Mouse (Mus musculus) small intestine, adult 2 months (tissue): ENCODE data around the gene Boll.

Source experiments
- CTCF ChIP-seq: fragments of 200-500 bp; IDR thresholded peaks from 2 replicates; pipeline ENCODE4 v1.5.1; 2012; ENCODE audit warnings: low read depth, mild to moderate bottlenecking, control low read depth, inconsistent platforms, low read length, moderate library complexity, mixed read lengths; ENCODE audit not compliant: insufficient replicate concordance, insufficient read length; ENCODE audit errors: extremely low read depth
- POLR2A ChIP-seq: fragments of 200-500 bp; IDR thresholded peaks from 2 replicates; pipeline ENCODE4 v1.6.1; 2012; ENCODE audit warnings: low read depth, mild to moderate bottlenecking, control low read depth, inconsistent platforms, low read length, moderate library complexity

DNA sequence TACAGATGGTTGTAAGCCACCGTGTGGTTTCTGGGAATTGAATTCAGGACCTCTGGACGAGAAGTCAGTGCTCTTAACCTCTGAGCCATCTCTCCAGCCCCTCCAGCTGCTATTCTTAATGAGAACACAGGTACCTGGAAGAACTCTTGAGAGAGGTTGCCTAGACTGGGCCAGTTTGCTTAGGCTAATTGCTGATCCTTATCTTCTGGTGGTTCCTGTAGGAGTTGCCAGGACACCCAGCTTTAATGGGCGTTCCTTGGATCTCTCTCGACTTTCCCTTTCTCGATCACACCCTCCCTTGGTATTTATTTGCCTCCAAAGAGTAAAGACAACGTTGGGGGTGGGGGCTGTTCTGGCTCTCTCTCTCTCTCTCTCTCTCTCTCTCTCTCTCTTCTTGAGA lies 149.8 kb downstream of the Boll start:
- no peak for TF ChIP-seq POLR2A
- no peak for TF ChIP-seq CTCF
